Mouse (Mus musculus) heart, embryonic 14.5 days (tissue): Measurements from ENCODE around the gene Fkbp10. TPM values are rescaled to one million over a fixed set of nuclear protein-coding genes. Genes with fewer than 3 reads are reported as not detected.

Experiments
- ATAC-seq: fragments of 200-750 bp; cut with Nextera tagmentation; 2 replicates; pipeline ENCODE4 v1.8.0; 2017; ENCODE audit warnings: low read depth, moderate TSS enrichment; ENCODE audit not compliant: insufficient number of reproducible peaks, insufficient read depth, low FRiP score
- H3K27ac ChIP-seq, 2 experiments: fragments of 200-500 bp in 1 of 2; fragments of 300-500 bp in 1 of 2; sonication (generic) in 1 of 2; replicated peaks in 1 of 2; 2 replicates each; pipeline ENCODE4 v1.5.1; 2012 to 2014; ENCODE audit warnings: low read depth in 2 of 2, low read length in 2 of 2, control low read depth in 1 of 2, mild to moderate bottlenecking in 1 of 2, mixed read lengths in 1 of 2; ENCODE audit not compliant: control insufficient read depth in 1 of 2, insufficient read depth in 1 of 2
- H3K27me3 ChIP-seq: fragments of 300-500 bp; sonication (generic); 2 replicates; pipeline ENCODE4 v1.6.1; 2014; ENCODE audit warnings: mild to moderate bottlenecking, low read length, control low read depth; ENCODE audit not compliant: control insufficient read depth, insufficient read depth
- H3K36me3 ChIP-seq: fragments of 300-500 bp; sonication (generic); 2 replicates; pipeline ENCODE4 v1.6.1; 2014; ENCODE audit warnings: mild to moderate bottlenecking, control low read depth, low read length, mixed read lengths; ENCODE audit not compliant: control insufficient read depth, insufficient read depth
- H3K4me1 ChIP-seq, 2 experiments: fragments of 200-500 bp in 1 of 2; fragments of 300-500 bp in 1 of 2; sonication (generic) in 1 of 2; 2 replicates each; pipeline ENCODE4 v1.6.1; 2012 to 2014; ENCODE audit warnings: low read length in 2 of 2, control low read depth in 1 of 2, mixed read lengths in 1 of 2; ENCODE audit not compliant: control insufficient read depth in 2 of 2, insufficient read depth in 2 of 2
- H3K4me2 ChIP-seq: fragments of 300-500 bp; sonication (generic); 2 replicates; pipeline ENCODE4 v1.6.1; 2014; ENCODE audit warnings: mild to moderate bottlenecking, low read length
- H3K4me3 ChIP-seq, 2 experiments: fragments of 200-500 bp in 1 of 2; fragments of 300-500 bp in 1 of 2; sonication (generic) in 1 of 2; 2 replicates each; pipeline ENCODE4 v1.5.1; 2012 to 2014; ENCODE audit warnings: low read length in 2 of 2, mild to moderate bottlenecking in 2 of 2, control low read depth in 1 of 2, low read depth in 1 of 2, moderate library complexity in 1 of 2; ENCODE audit not compliant: control insufficient read depth in 1 of 2, insufficient read depth in 1 of 2
- H3K9ac ChIP-seq: fragments of 300-500 bp; sonication (generic); 2 replicates; pipeline ENCODE4 v1.6.1; 2014; ENCODE audit warnings: mild to moderate bottlenecking, low read length
- H3K9me3 ChIP-seq: fragments of 300-500 bp; sonication (generic); 2 replicates; pipeline ENCODE4 v1.6.1; 2016; ENCODE audit warnings: low read length, control low read depth; ENCODE audit not compliant: control insufficient read depth
- WGBS: fragments of 180-500 bp; shearing (Covaris S2); extraction: QIAGEN DNeasy Blood & Tissue Kit; methylation state at CpG from one replicate; pipeline ENCODE4 v1.1.7; 2014; 5-methylcytosine and 5-hydroxymethylcytosine counted together
- polyA plus RNA-seq: library from polyadenylated mRNA; unstranded; fragments of >200 nt; fragmentation: Nextera tagmentation; extraction: Ambion mirVana; gene quantifications from 2 replicates; pipeline ENCODE4 v1.2.1, GENCODE M21; 2014

The Fkbp10 gene
- polyA plus RNA-seq, 1 experiment from 2014 or later, result 95.3 TPM

DNA sequence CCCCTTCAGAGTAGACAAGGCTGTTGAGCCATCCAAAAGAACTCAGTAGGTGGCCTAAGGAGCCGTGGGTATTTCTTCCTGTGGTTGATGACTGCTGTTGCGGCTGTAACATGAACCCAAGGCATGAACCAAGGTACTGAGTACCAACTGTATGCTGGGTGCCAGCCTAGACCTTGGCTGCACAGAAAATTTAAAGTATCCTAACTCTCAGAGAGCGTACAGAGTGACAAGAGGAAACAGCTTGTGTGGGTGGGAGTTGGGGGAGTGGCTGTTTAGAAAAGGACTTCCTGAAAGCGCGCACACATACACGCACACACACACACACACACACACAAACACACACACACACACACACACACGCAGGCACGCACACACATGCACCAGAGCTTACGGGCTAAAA is 16.2 kb upstream of the Fkbp10 start:
- Histone ChIP-seq H3K4me3 (no peak overlapping the region), H3K4me2 (no peak overlapping the region), H3K36me3 (peaks cover 6% of the 10 kb centered on the region; the same call in 1 of the 2 replicates), H3K9ac (no peak overlapping the region), H3K27ac (no peak overlapping the region), H3K27me3 (no peaks in the 10 kb centered on the region), H3K4me1 (peaks cover 64 to 75% of the 10 kb centered on the region in 2 experiments), H3K9me3 (no peaks in the 10 kb centered on the region)
- 67% methylated on average over 9 of the region's 9 CpGs for WGBS
- ATAC-seq, result no peak

DNA sequence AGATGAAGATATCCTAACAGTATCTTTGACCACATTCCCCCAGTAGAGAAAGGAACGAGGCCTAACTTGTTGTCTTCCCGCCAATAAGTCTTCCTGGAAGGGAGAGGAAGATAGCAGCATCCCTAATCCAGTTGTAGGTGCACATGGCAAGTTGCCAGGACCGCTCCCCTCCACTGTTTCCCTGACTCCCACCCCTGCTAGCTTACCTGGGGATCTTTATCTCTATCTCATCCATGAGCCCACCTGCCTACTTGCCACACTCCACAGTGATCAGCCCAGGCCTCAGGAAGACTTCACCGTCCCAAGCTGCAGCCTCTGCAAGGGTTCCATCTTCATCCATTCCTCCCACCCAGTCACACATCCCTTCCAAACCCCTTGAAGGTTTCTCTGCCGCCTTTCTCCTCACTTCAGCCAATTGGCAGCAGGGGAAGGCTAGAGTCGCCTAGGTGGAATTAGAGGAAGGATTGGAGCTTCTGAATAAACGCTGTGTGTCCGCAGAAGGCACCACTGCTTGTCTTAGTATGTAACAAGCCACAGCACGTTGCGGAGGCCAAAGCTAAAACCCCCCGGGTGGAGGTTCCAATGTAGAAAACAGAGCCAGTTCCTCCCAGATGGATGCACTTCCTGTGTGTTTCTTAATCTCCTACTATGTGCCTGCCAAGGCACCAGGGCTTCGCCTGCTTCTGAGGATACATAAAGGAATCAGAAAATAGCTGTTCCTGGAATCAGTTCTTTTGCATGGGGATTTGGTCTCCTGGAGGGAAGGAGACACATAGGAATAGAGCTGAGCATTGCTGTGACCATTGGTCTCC is 15.6 kb upstream of the Fkbp10 start:
- WGBS, result 71% methylated on average over 12 of the region's 12 CpGs
- H3K9ac ChIP-seq, result 0 out of 2 replicates have a peak overlapping the region, but pooled peaks have one; percentile 16
- peaks cover 61 to 75% of the 10 kb centered on the region in 2 experiments for H3K4me1 ChIP-seq
- H3K4me2 ChIP-seq, result no peak overlapping the region
- 0 out of 2 replicates have a peak, but pooled peaks cover under 1% of the 10 kb centered on the region for H3K36me3 ChIP-seq
- peak overlapping the region in 1 of 2 experiments; percentile 99; a peak in 2 of 4 replicates for H3K27ac ChIP-seq
- no peaks in the 10 kb centered on the region for H3K9me3 ChIP-seq
- no peak for ATAC-seq
- no peak overlapping the region for H3K4me3 ChIP-seq
- no peaks in the 10 kb centered on the region for H3K27me3 ChIP-seq

DNA sequence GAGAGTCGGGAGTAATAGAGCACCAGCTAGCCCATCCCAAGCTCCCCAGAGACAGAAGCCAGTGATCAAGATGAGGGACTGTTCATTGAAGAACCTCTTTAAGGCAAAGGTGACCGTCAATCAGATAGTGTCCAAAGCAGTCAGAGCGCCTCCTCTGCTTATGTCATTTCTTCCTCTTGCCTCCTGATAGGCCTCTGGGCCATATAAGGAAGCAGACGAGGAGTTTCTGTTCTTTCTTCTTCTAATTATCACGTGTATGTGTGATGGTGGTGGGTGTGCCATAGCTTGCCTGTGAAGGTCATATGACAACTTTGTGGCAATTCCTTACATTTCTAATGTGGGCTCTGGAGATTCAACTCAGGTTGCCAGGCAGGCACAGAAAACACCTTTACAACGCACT is 14.7 kb upstream of the Fkbp10 start:
- Histone ChIP-seq H3K27ac (peak overlapping the region; percentile 28 to 99), H3K4me2 (no peak overlapping the region), H3K4me1 (peaks cover 52 to 66% of the 10 kb centered on the region in 2 experiments), H3K9ac (no peak overlapping the region), H3K36me3 (no peaks in the 10 kb centered on the region), H3K9me3 (no peaks in the 10 kb centered on the region), H3K4me3 (no peak overlapping the region), H3K27me3 (no peaks in the 10 kb centered on the region)
- 42% methylated on average over 6 of the region's 6 CpGs for WGBS
- no peak for ATAC-seq

DNA sequence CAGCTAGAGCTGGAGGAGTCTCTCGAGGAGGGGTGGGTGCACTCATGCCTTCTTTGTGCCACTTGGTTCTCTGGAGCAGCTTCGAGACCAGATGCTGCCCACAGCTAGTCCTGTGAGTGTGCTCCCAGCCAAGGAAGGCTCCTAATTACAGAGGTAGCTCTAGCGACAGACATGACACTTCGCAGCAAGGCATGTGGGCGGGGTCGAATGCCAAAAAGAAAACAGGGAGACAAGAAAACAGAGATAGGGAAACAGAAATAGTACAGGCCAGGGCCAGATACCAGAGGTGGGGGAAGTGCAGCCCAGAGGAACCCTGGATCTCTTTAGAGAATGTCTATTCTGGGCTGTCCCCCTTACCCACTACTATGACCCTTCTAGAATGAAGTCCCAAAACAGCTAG is 13.3 kb upstream of the Fkbp10 start:
- Histone ChIP-seq H3K4me2 (peak overlapping the region; percentile 56), H3K27ac (peak overlapping the region; percentile 78 to 99), H3K4me1 (peaks cover 50 to 62% of the 10 kb centered on the region in 2 experiments), H3K9me3 (no peaks in the 10 kb centered on the region), H3K9ac (peak overlapping the region; percentile 61; the same call in 1 of the 2 replicates), H3K27me3 (no peaks in the 10 kb centered on the region), H3K36me3 (peaks cover 3% of the 10 kb centered on the region; the same call in 1 of the 2 replicates), H3K4me3 (no peak overlapping the region)
- peak; percentile 12 for ATAC-seq
- 3% methylated on average over 6 of the region's 6 CpGs for WGBS

DNA sequence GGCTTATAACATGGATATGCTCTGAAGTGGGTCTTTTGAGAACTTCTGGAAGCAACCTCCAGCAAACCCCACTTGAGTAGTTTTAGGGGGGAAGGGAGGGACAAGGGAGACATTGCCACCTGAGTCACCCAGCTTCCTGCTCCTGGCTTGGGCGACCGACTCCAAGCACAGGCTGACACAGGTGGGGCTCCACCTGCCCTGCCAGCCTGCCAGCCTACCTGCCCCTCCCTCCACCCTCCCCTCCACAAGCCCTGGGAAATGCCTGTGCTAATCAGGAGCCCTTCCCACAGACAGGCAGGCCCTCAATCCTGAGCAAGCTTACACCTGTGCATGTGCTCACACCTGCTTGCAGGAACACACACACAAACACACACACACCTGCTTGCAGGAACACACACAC is 12.8 kb upstream of the Fkbp10 start:
- H3K9ac ChIP-seq, result peak overlapping the region; percentile 57; the same call in 1 of the 2 replicates
- peak overlapping the region; percentile 78 to 99 for H3K27ac ChIP-seq
- no peaks in the 10 kb centered on the region for H3K27me3 ChIP-seq
- no peak for ATAC-seq
- H3K36me3 ChIP-seq, result peaks cover 5% of the 10 kb centered on the region; the same call in 1 of the 2 replicates
- WGBS, result 43% methylated on average over 2 of the region's 2 CpGs
- H3K9me3 ChIP-seq, result no peaks in the 10 kb centered on the region
- H3K4me2 ChIP-seq, result peak overlapping the region; percentile 56
- H3K4me3 ChIP-seq, result no peak overlapping the region
- H3K4me1 ChIP-seq, result peaks cover 50 to 62% of the 10 kb centered on the region in 2 experiments

DNA sequence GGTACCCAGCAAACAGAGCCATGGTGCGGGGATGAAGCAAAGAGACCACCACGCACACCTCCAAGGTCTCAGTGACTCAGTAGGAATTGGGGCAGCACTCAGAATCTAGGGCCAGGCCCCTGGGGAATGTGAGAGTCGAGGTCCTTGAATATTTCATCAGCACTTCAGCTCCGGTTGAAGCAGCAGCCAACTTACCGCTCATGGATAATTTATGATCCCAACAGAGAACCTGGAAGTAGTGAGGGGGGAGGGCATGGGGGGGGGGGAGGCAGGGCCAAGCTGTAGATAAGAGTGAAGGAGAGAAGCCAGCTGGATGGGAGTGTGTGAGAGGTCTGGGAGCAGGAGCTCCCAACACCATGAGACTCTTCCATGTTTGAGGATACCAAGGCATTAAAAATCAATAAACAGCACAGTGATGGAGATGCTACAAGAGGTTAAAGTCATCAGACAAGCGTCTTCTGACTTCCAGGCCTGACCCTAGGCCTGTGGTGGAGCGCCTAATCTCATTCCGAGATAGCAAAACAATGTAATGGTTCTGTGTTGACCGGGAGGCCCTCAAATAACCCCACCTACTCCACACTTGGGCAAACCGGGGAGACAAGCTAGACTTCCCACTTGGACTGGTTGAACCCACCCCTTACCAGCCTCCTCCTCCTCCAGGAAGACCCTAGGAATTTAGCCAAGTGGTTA is 11.9 kb upstream of the Fkbp10 start:
- H3K9ac ChIP-seq, result no peak overlapping the region; the same call in 1 of the 2 replicates
- no peaks in the 10 kb centered on the region for H3K27me3 ChIP-seq
- WGBS, result 10% methylated on average over 10 of the region's 10 CpGs
- peaks cover 10% of the 10 kb centered on the region for H3K36me3 ChIP-seq
- H3K27ac ChIP-seq, result peak overlapping the region; percentile 91 to 99
- peak; percentile 48; the same call in 1 of the 2 replicates for ATAC-seq
- no peak overlapping the region for H3K4me3 ChIP-seq
- peaks cover 48 to 61% of the 10 kb centered on the region in 2 experiments for H3K4me1 ChIP-seq
- peak overlapping the region; percentile 56 for H3K4me2 ChIP-seq
- no peaks in the 10 kb centered on the region for H3K9me3 ChIP-seq

DNA sequence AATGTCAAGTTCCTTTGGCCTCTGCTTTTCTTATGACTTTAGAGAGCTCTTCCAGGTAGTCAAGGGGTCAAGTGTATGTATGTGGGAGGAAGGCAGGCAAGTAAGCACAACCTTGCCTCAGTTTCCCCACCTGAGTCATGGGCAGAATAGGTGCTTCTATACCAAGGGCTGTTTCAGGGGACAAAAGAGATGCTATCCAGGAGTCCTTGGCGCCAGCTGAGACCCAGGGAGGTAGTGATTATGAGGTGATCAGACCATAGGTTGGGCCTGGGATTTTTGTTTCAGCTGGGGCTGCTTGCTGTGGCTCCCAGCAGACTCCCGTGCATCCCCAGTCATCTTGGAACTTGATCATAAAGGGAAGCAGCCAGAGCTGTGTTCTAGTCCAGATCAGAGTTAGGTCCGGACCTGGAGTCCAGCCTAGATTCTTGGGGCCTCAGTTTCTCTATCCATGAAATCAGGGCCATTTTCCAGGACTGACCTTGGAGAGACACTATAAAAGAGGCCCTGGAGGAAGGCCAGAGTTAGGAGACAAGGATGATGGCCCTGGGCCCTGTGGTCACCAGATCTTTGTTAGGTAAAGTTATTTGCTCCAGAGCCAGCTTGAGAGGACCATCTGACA is 10.9 kb upstream of the Fkbp10 start:
- 93% methylated on average over 3 of the region's 3 CpGs for WGBS
- H3K4me3 ChIP-seq, result no peak overlapping the region
- H3K9me3 ChIP-seq, result no peaks in the 10 kb centered on the region
- H3K4me1 ChIP-seq, result peaks cover 46 to 56% of the 10 kb centered on the region in 2 experiments
- no peaks in the 10 kb centered on the region for H3K27me3 ChIP-seq
- H3K4me2 ChIP-seq, result no peak overlapping the region
- no peak overlapping the region for H3K9ac ChIP-seq
- no peak for ATAC-seq
- H3K36me3 ChIP-seq, result peaks cover 19% of the 10 kb centered on the region
- peak overlapping the region; percentile 91 to 99 for H3K27ac ChIP-seq
